Mouse (Mus musculus) hindbrain, postnatal 0 days (tissue): Measurements from ENCODE around the gene Ptcra. TPM values are rescaled to one million over a fixed set of nuclear protein-coding genes. Genes with fewer than 3 reads are reported as not detected.

ENCODE experiments used
- ATAC-seq: fragments of 200-750 bp; cut with Nextera tagmentation; 2 replicates; pipeline ENCODE4 v1.8.0; 2017; ENCODE audit warnings: mild to moderate bottlenecking, moderate TSS enrichment, moderate library complexity
- DNase-seq: peaks from one replicate; pipeline ENCODE4 v3.0.0-alpha.2; 2015; ENCODE audit warnings: low spot score
- H3K27ac ChIP-seq: fragments of 300-500 bp; sonication (generic); 2 replicates; pipeline ENCODE4 v1.5.1; 2014; ENCODE audit warnings: mild to moderate bottlenecking
- H3K27me3 ChIP-seq: fragments of 300-500 bp; sonication (generic); 2 replicates; pipeline ENCODE4 v1.6.1; 2014; ENCODE audit warnings: low read length, mixed read lengths; ENCODE audit not compliant: insufficient read depth
- H3K36me3 ChIP-seq: fragments of 300-500 bp; sonication (generic); 2 replicates; pipeline ENCODE4 v1.6.1; 2014; ENCODE audit warnings: low read length, mixed read lengths; ENCODE audit not compliant: insufficient read depth
- H3K4me1 ChIP-seq: fragments of 300-500 bp; sonication (generic); 2 replicates; pipeline ENCODE4 v1.6.1; 2014; ENCODE audit warnings: antibody characterized with exemption, low read length, mixed read lengths; ENCODE audit not compliant: insufficient read depth
- H3K4me2 ChIP-seq: fragments of 300-500 bp; sonication (generic); 2 replicates; pipeline ENCODE4 v1.6.1; 2014; ENCODE audit warnings: low read depth, mild to moderate bottlenecking, low read length, moderate library complexity, mixed read lengths
- H3K4me3 ChIP-seq: fragments of 300-500 bp; sonication (generic); 2 replicates; pipeline ENCODE4 v1.5.1; 2014; ENCODE audit warnings: low read length
- H3K9ac ChIP-seq: fragments of 300-500 bp; sonication (generic); replicated peaks from 2 replicates; pipeline ENCODE4 v1.6.1; 2014; ENCODE audit warnings: mild to moderate bottlenecking, low read length, moderate library complexity, mixed read lengths
- H3K9me3 ChIP-seq: fragments of 300-500 bp; sonication (generic); 2 replicates; pipeline ENCODE4 v1.6.1; 2016; ENCODE audit warnings: low read length, mixed read lengths
- CTCF ChIP-seq: IDR thresholded peaks from 2 replicates; pipeline ENCODE4 v1.5.1; 2016; ENCODE audit warnings: antibody characterized with exemption, control low read depth, low read depth
- WGBS: fragments of 180-500 bp; shearing (Covaris S2); extraction: QIAGEN DNeasy Blood & Tissue Kit; methylation state at CpG from one replicate; pipeline ENCODE4 v1.1.7; 2014; 5-methylcytosine and 5-hydroxymethylcytosine counted together
- polyA plus RNA-seq: library from polyadenylated mRNA; unstranded; fragments of >200 nt; fragmentation: Nextera tagmentation; extraction: Ambion mirVana; gene quantifications from 2 replicates; pipeline ENCODE4 v1.2.1, GENCODE M21; 2015
- total RNA-seq: library from RNA; depleted of rRNA; stranded (reverse); fragments of >200 nt; gene quantifications from 2 replicates; pipeline ENCODE4 v1.2.3, GENCODE M21; 2014; rRNA removed

Ptcra gene
- total and polyA plus RNA-seq, 2 experiments from 2014 or later: 0.11 TPM; not detected in 1

GRCm38 (mm10) chr17:46706375-46707089 lies 57.0 kb downstream of the Ptcra start:
- Histone ChIP-seq H3K9me3 (no peaks in the 10 kb centered on the region), H3K4me3 (no peak overlapping the region), H3K9ac (no peak overlapping the region), H3K27me3 (no peaks in the 10 kb centered on the region), H3K27ac (no peak overlapping the region), H3K36me3 (no peaks in the 10 kb centered on the region), H3K4me2 (no peak overlapping the region), H3K4me1 (peaks cover 14% of the 10 kb centered on the region)
- WGBS: 92% methylated on average over 14 of the region's 14 CpGs
- ATAC-seq (no peak), DNase-seq (no peak)
- TF ChIP-seq CTCF: no peak

Other genes with a start within 250 kb of the Ptcra start
- 55.3 and 58.2 TPM in 2 replicates for gene Cul9, start 217.3 kb downstream of the Ptcra start, total RNA-seq
- 12.2 and 14.4 TPM in 2 replicates for gene Cul9, start 217.3 kb downstream of the Ptcra start, polyA plus RNA-seq
- gene Srf, start 207.5 kb downstream of the Ptcra start, total RNA-seq: 67.0 and 67.3 TPM in 2 replicates
- 3.0 and 3.8 TPM in 2 replicates for gene Srf, start 207.5 kb downstream of the Ptcra start, polyA plus RNA-seq
- gene Ptk7, start 134.2 kb downstream of the Ptcra start, total RNA-seq: 77.6 and 79.3 TPM in 2 replicates
- gene Ptk7, start 134.2 kb downstream of the Ptcra start, polyA plus RNA-seq: 24.5 and 25.1 TPM in 2 replicates
- gene Klc4, start 117.7 kb downstream of the Ptcra start, total RNA-seq: 25.1 and 32.1 TPM in 2 replicates
- 23.0 and 24.0 TPM in 2 replicates for gene Klc4, start 117.7 kb downstream of the Ptcra start, polyA plus RNA-seq
- gene Mrpl2, start 117.5 kb downstream of the Ptcra start, total RNA-seq: 55.4 and 67.2 TPM in 2 replicates
- 90.2 and 95.5 TPM in 2 replicates for gene Mrpl2, start 117.5 kb downstream of the Ptcra start, polyA plus RNA-seq
- gene Cul7, start 113.4 kb downstream of the Ptcra start, total RNA-seq: 92.2 and 108 TPM in 2 replicates
- 24.9 and 26.8 TPM in 2 replicates for gene Cul7, start 113.4 kb downstream of the Ptcra start, polyA plus RNA-seq
- 26.6 and 32.7 TPM in 2 replicates for gene Rrp36, start 89.4 kb downstream of the Ptcra start, total RNA-seq
- 56.5 and 59.1 TPM in 2 replicates for gene Rrp36, start 89.4 kb downstream of the Ptcra start, polyA plus RNA-seq
- gene Mea1, start 84.9 kb downstream of the Ptcra start, total RNA-seq: 135 and 146 TPM in 2 replicates
- 312 and 325 TPM in 2 replicates for gene Mea1, start 84.9 kb downstream of the Ptcra start, polyA plus RNA-seq
- gene Klhdc3, start 82.8 kb downstream of the Ptcra start, total RNA-seq: 91.5 and 98.3 TPM in 2 replicates
- gene Klhdc3, start 82.8 kb downstream of the Ptcra start, polyA plus RNA-seq: 172 and 179 TPM in 2 replicates
- 103 and 129 TPM in 2 replicates for gene Ppp2r5d, start 58.6 kb downstream of the Ptcra start, total RNA-seq
- gene Ppp2r5d, start 58.6 kb downstream of the Ptcra start, polyA plus RNA-seq: 79.4 and 89.6 TPM in 2 replicates
- 41.7 and 51.5 TPM in 2 replicates for gene Pex6, start 52.2 kb downstream of the Ptcra start, total RNA-seq
- 18.1 and 18.8 TPM in 2 replicates for gene Pex6, start 52.2 kb downstream of the Ptcra start, polyA plus RNA-seq
- gene Gnmt, start 34.5 kb downstream of the Ptcra start, total RNA-seq: 0.25 and 1.2 TPM in 2 replicates
- 5.6 and 6.4 TPM in 2 replicates for gene Gnmt, start 34.5 kb downstream of the Ptcra start, polyA plus RNA-seq
- 79.1 and 88.9 TPM in 2 replicates for gene Cnpy3, start 11.5 kb downstream of the Ptcra start, total RNA-seq
- 70.9 and 72.4 TPM in 2 replicates for gene Cnpy3, start 11.5 kb downstream of the Ptcra start, polyA plus RNA-seq
- 44.9 and 46.4 TPM in 2 replicates for gene 2310039H08Rik, start 8.9 kb upstream of the Ptcra start, total RNA-seq
- gene 2310039H08Rik, start 8.9 kb upstream of the Ptcra start, polyA plus RNA-seq: 64.7 TPM in 2 replicates
- 39.4 and 39.8 TPM in 2 replicates for gene Rpl7l1, start 19.0 kb upstream of the Ptcra start, total RNA-seq
- 72.1 and 80.0 TPM in 2 replicates for gene Rpl7l1, start 19.0 kb upstream of the Ptcra start, polyA plus RNA-seq
- gene Bicral, start 94.8 kb upstream of the Ptcra start, total RNA-seq: 22.9 and 23.1 TPM in 2 replicates
- 5.1 and 5.2 TPM in 2 replicates for gene Bicral, start 94.8 kb upstream of the Ptcra start, polyA plus RNA-seq
- 41.8 and 61.5 TPM in 2 replicates for gene Tbcc, start 127.0 kb upstream of the Ptcra start, total RNA-seq
- 50.7 and 54.5 TPM in 2 replicates for gene Tbcc, start 127.0 kb upstream of the Ptcra start, polyA plus RNA-seq
- not detected in 2 replicates for gene Prph2, start 146.7 kb upstream of the Ptcra start, total RNA-seq
- 0.05 TPM in 1 of 2 replicates, not detected in the other for gene Prph2, start 146.7 kb upstream of the Ptcra start, polyA plus RNA-seq
- 20.8 and 33.0 TPM in 2 replicates for gene Ubr2, start 246.8 kb upstream of the Ptcra start, total RNA-seq
- gene Ubr2, start 246.8 kb upstream of the Ptcra start, polyA plus RNA-seq: 8.5 and 8.7 TPM in 2 replicates